Mouse (Mus musculus): Measurements from ENCODE around the gene Daam1. TPM values are rescaled to one million over a fixed set of nuclear protein-coding genes. Genes with fewer than 3 reads are reported as not detected.

The Daam1 gene
- total RNA-seq, 4 experiments from 2014 or later, result 22.6 to 28.0 (median 26.9) TPM

- DNase-seq, result no peak
Measured at GRCm38 (mm10) chr12:71933989-71934645, 103.2 kb downstream of the Daam1 start.

GRCm38 (mm10) chr12:71936636-71937035 lies 105.8 kb downstream of the Daam1 start:
- DNase-seq, result no peak

- no peak for DNase-seq
Measured at GRCm38 (mm10) chr12:71938513-71938912, 107.6 kb downstream of the Daam1 start.

GRCm38 (mm10) chr12:71941290-71941689 lies 110.4 kb downstream of the Daam1 start:
- DNase-seq, result no peak

GRCm38 (mm10) chr12:71943112-71943511 lies 112.2 kb downstream of the Daam1 start:
- no peak for DNase-seq

- DNase-seq, result no peak
Measured at GRCm38 (mm10) chr12:71943646-71944045, 112.8 kb downstream of the Daam1 start.

- DNase-seq, result no peak
Measured at GRCm38 (mm10) chr12:71945844-71946243, 115.0 kb downstream of the Daam1 start.

GRCm38 (mm10) chr12:71946448-71946847 lies 115.6 kb downstream of the Daam1 start:
- DNase-seq, result no peak

GRCm38 (mm10) chr12:71948972-71949371 lies 118.1 kb downstream of the Daam1 start:
- no peak for DNase-seq

- DNase-seq, result no peak
Measured at GRCm38 (mm10) chr12:71949606-71950005, 118.7 kb downstream of the Daam1 start.

GRCm38 (mm10) chr12:71950095-71950877 lies 119.4 kb downstream of the Daam1 start:
- DNase-seq, result no peak

GRCm38 (mm10) chr12:71954180-71954935 lies 123.5 kb downstream of the Daam1 start:
- DNase-seq, result no peak

GRCm38 (mm10) chr12:71956980-71957379 lies 126.1 kb downstream of the Daam1 start:
- DNase-seq, result no peak

GRCm38 (mm10) chr12:71957496-71957895 lies 126.6 kb downstream of the Daam1 start:
- DNase-seq, result no peak

- peak; percentile 69 for DNase-seq
Measured at GRCm38 (mm10) chr12:71959351-71959991, 128.6 kb downstream of the Daam1 start.

- DNase-seq, result no peak
Measured at GRCm38 (mm10) chr12:71961671-71962070, 130.8 kb downstream of the Daam1 start.

GRCm38 (mm10) chr12:71962616-71963015 lies 131.7 kb downstream of the Daam1 start:
- peak; percentile 61 for DNase-seq

GRCm38 (mm10) chr12:71968592-71968991 lies 137.7 kb downstream of the Daam1 start:
- no peak for DNase-seq

GRCm38 (mm10) chr12:71969022-71969421 lies 138.1 kb downstream of the Daam1 start:
- DNase-seq, result no peak

- DNase-seq, result no peak
Measured at GRCm38 (mm10) chr12:71969439-71969838, 138.6 kb downstream of the Daam1 start.

- no peak for DNase-seq
Measured at GRCm38 (mm10) chr12:71969941-71970629, 139.2 kb downstream of the Daam1 start.

Data from adrenal gland, adult 8-10 months (tissue).